9 mouse cellular contexts compared by ENCODE assay signal in the genomic region with DNA sequence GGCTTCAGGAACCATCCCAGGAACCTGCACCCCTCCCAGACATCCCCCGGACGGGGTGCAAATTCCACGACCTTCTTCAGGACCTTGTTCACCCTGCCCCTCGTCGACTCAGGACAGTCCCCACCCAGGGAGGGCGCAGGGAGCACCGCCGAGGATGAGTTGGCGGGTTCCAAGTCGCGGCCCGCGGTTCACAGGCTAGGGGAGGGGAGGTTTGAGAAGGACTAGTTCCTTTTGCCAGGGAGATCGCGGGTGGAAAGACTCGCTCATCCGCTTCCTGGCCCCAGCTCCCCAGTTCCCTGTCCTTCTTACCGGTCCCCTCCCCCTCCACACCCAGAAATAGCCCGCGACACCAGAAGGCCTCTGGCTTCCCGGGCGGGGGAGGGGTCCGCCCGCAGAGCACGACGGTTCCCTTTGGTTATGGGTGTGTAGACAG. TPM values are rescaled to one million over a fixed set of nuclear protein-coding genes. Genes with fewer than 3 reads are reported as not detected.
DNase-seq lines count a peak whose midpoint lies in the region; ATAC-seq and TF ChIP-seq lines count a peak whose summit lies in the region.
"Had no signal": no experiment of that assay in that cellular context is flagged by ENCODE, and none has a peak within 500 bp of the region (broad histone marks: within the 10 kb centered on the region; RNA-seq: fewer than 3 reads in every experiment).

A gene (minus strand): TSS at position 370 of the 433 bp plus-strand sequence.

- intact Hi-C loops in left cerebral cortex, adult 2 months (cut with DNase I): no loop called here

- H3K27me3 ChIP-seq in forebrain, embryonic 11.5 days (ENCODE audit: control insufficient read depth, insufficient read depth, low read length): peaks cover 61% of the 10 kb centered on the region
- H3K27me3 ChIP-seq in hindbrain, embryonic 10.5 days (ENCODE audit: insufficient read depth, poor library complexity, severe bottlenecking): peaks cover 100% of the 10 kb centered on the region
- peaks cover 80% of the 10 kb centered on the region for H3K27me3 ChIP-seq in limb, embryonic 15.5 days

- no peak within 1 kb of the TSS for H3K27ac ChIP-seq in left cerebral cortex, adult 2 months
- no peak within 1 kb of the TSS for H3K27ac ChIP-seq in forebrain, embryonic 11.5 days (ENCODE audit: low read depth, low read length)
- H3K27ac ChIP-seq in hindbrain, embryonic 10.5 days: peak within 1 kb of the TSS; percentile 23; the same call in 1 of the 2 replicates
- no peak within 1 kb of the TSS for H3K27ac ChIP-seq in limb, embryonic 15.5 days

- peak within 1 kb of the TSS; percentile 85 for H3K4me2 ChIP-seq in forebrain, embryonic 11.5 days (ENCODE audit: low read depth, low read length, severe bottlenecking)
- H3K4me2 ChIP-seq in limb, embryonic 15.5 days: peak within 1 kb of the TSS; percentile 98

- ATAC-seq in forebrain, embryonic 11.5 days (replicated peaks; ENCODE audit: low FRiP score): no peak
- ATAC-seq in limb, embryonic 15.5 days (ENCODE audit: insufficient number of reproducible peaks, low FRiP score, low TSS enrichment, low read depth): no peak
- ATAC-seq in cerebellum, adult (ENCODE audit: insufficient number of reproducible peaks, low FRiP score, low TSS enrichment): no peak

- H3K9me3 ChIP-seq in forebrain, embryonic 11.5 days (ENCODE audit: control insufficient read depth, low read length): no peaks in the 10 kb centered on the region
- no peaks in the 10 kb centered on the region for H3K9me3 ChIP-seq in hindbrain, embryonic 10.5 days
- H3K9me3 ChIP-seq in limb, embryonic 15.5 days: no peaks in the 10 kb centered on the region

- H3K36me3 ChIP-seq in forebrain, embryonic 11.5 days (ENCODE audit: control insufficient read depth, insufficient read depth, low read length): no peaks in the 10 kb centered on the region
- no peaks in the 10 kb centered on the region for H3K36me3 ChIP-seq in hindbrain, embryonic 10.5 days
- no peaks in the 10 kb centered on the region for H3K36me3 ChIP-seq in limb, embryonic 15.5 days

- no peak for TF ChIP-seq CTCF in left cerebral cortex, adult 2 months (IDR thresholded peaks at IDR 0.05)

- under 1% methylated on average over 25 of the region's 26 CpGs for WGBS in forebrain, embryonic 11.5 days
- under 1% methylated on average over 26 of the region's 26 CpGs for WGBS in hindbrain, embryonic 10.5 days
- WGBS in limb, embryonic 15.5 days: under 1% methylated on average over 26 of the region's 26 CpGs

- no peak for DNase-seq in left cerebral cortex, adult 2 months (ENCODE audit: extremely low spot score in 1 of 2, low spot score in 2 of 2)
- DNase-seq in left cerebral cortex, adult 11 months (ENCODE audit: low spot score): no peak
- no peak for DNase-seq in forebrain, embryonic 11.5 days (ENCODE audit: low spot score)
- DNase-seq in hindbrain, embryonic 10.5 days (ENCODE audit: low spot score): peak; percentile 33
- DNase-seq in naive thymus-derived CD4-positive, alpha-beta T cell, adult 2 months (ENCODE audit: low read depth): peak; percentile 68
- DNase-seq in layer of hippocampus, postnatal 25 days (ENCODE audit: extremely low spot score in 1 of 2, low spot score in 1 of 2): no peak

- H3K4me3 ChIP-seq in left cerebral cortex, adult 2 months: peak within 1 kb of the TSS; percentile 49
- peak within 1 kb of the TSS; percentile 44 for H3K4me3 ChIP-seq in forebrain, embryonic 11.5 days (ENCODE audit: low read depth, low read length)
- peak within 1 kb of the TSS; percentile 61 for H3K4me3 ChIP-seq in hindbrain, embryonic 10.5 days
- H3K4me3 ChIP-seq in limb, embryonic 15.5 days: peak within 1 kb of the TSS; percentile 52

- H3K4me1 ChIP-seq in forebrain, embryonic 11.5 days (replicated peaks; ENCODE audit: control insufficient read depth, insufficient read depth, low read length): peaks cover 9% of the 10 kb centered on the region
- H3K4me1 ChIP-seq in hindbrain, embryonic 10.5 days (replicated peaks): peaks cover 25% of the 10 kb centered on the region
- peaks cover 31% of the 10 kb centered on the region for H3K4me1 ChIP-seq in limb, embryonic 15.5 days

- H3K9ac ChIP-seq in forebrain, embryonic 11.5 days (ENCODE audit: low read length): peak within 1 kb of the TSS; percentile 41; the same call in 1 of the 2 replicates
- H3K9ac ChIP-seq in limb, embryonic 15.5 days: peak within 1 kb of the TSS; percentile 41

RNA-seq across cellular contexts. Expression of the gene that starts here (rescaled TPM):
- under 1 TPM in 1 of 2 experiments, not detected in 1; 0.07 TPM for total RNA-seq in left cerebral cortex, adult 2 months (2021)
- 0.24 TPM in 1 of 2 replicates, not detected in the other for polyA plus RNA-seq in forebrain, embryonic 11.5 days (2014; fragmentation: Nextera tagmentation; extraction: Ambion mirVana)
- polyA plus RNA-seq in hindbrain, embryonic 10.5 days (2016; fragmentation: Nextera tagmentation; extraction: Ambion mirVana): 0.05 and 0.46 TPM in 2 replicates
- 0.15 and 0.20 TPM in 2 replicates for polyA plus RNA-seq in limb, embryonic 15.5 days (2015; fragmentation: Nextera tagmentation; extraction: Ambion mirVana)
- total RNA-seq in layer of hippocampus, postnatal 25 days (2021): not detected
- total RNA-seq: neutrophil, adult 5-6 weeks had no signal

Comparison
In these comparisons a context has a peak if more than half of its experiments do, and no peak if none do; other contexts are left out.
1. Peak in DNase-seq, H3K4me3 ChIP-seq and H3K27ac ChIP-seq in hindbrain, embryonic 10.5 days; RNA of the gene not detected or under 1 TPM.